Mouse (Mus musculus): ENCODE measurements around the gene Cth.

Cth gene

DNA sequence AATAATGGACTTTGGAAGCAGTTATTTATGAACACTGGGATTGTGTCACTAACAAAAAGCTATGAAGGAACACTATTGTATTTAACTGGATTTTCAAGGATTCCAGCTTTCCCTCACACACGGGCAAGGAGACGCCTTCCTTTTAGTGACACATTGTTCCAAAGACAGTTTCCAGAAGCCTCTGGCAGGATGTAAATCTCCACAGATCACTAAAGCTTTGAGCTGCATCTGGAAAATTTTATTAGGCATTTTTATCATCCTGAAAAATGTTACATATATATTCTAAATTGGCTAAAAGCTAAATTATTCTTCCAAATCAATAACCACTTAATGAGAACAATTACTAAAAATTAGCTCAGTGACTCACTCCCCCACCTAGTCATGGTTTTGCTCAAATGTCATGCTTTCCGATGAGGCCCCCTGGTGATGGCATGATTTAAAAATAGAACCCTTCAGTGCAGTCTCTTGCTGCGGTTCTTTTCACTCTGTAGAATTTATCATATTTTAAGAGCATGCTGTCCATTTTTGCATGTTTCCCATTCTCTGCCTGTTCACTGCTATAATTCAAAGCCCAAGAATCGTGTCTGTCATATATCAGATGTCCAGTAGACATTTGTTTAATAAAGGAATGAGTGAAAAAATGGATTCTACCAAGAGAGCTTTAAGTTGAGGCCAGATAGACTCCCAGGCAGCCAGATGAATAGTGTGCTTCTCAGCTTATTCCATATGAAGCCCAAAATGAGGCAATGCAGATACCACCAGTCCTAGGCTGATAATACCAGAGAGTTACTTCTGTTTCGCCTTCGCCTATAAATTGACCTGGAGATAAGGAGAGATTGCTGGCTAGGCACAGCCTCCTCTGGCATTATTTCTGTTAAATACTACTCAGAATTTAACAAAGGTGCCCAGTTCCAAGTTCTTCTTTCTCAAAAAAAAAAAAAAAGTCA lies 77.3 kb downstream of the Cth start:
- in situ Hi-C loops (cut with MboI; ENCODE audit: low sequenced_read_pairs), result no loop called here

All from CH12F3 (cell line).